Mouse (Mus musculus) layer of hippocampus, postnatal 10 days (tissue): ENCODE results near the gene Vmn1r73. TPM values are rescaled to one million over a fixed set of nuclear protein-coding genes. Genes with fewer than 3 reads are reported as not detected.

Source experiments
- DNase-seq, 2 experiments: peaks; one replicate each; pipeline ENCODE4 v3.0.0; 2021; ENCODE audit warnings: low spot score in 2 of 2
- long read RNA-seq: library from polyadenylated mRNA; stranded (forward); transcript quantifications from one replicate; pipeline ENCODE4 v2.0.0, GENCODE M21; 2023
- total RNA-seq, 2 experiments: library from RNA; stranded (reverse); gene quantifications; 2 replicates each; pipeline ENCODE4 v1.2.3; 2021

The Vmn1r73 gene
- not detected for total RNA-seq
- long read RNA-seq, result 0 reads

DNA sequence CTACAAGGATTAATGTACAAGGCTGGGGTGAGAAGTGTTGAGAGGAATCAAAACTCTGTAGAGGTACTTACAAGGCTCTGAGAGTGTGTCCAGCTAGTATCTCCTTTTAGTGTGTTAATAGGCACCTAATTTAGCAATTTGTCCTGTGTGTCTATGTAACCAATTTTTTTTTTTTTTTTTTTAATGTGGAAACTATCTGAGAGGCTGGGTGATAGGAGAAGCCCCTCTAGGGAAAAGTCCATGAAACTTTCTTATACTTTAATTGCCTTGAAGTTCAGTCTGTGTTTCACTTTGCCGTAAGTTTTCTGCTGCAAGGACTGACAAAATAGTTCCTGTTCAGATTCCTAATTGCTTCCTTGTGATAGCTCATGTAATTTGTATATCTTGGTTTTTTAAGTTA, at the start of gene Vmn1r73:
Vmn1r73 (plus strand) TSS at position 301 of the 400 bp plus-strand sequence.
- no peak for DNase-seq

Other genes with a start within 250 kb of the Vmn1r73 start
- not detected for gene Zscan4-ps2, start 216.0 kb upstream of the Vmn1r73 start, total RNA-seq
- gene Zscan4-ps3, start 121.0 kb upstream of the Vmn1r73 start, total RNA-seq, result not detected
- not detected for gene Vmn1r72, start 50.1 kb upstream of the Vmn1r73 start, total RNA-seq
- gene Vmn1r74, start 103.7 kb downstream of the Vmn1r73 start, total RNA-seq, result not detected
- not detected for gene Vmn1r75, start 144.4 kb downstream of the Vmn1r73 start, total RNA-seq
- not detected for gene Vmn1r76, start 207.9 kb downstream of the Vmn1r73 start, total RNA-seq